Mouse (Mus musculus) thymus, postnatal 36 days (tissue): ENCODE measurements at regions not wholly inside any gene's neighbourhood (a gene's known extent, or its start where the extent isn't known, plus 50 kb on each side); places are given as distances from the start of the nearest gene placed in this dataset.

Experiments used
- DNase-seq, 2 experiments: peaks; one replicate each; pipeline ENCODE4 v3.0.0; 2022; ENCODE audit warnings: mixed read lengths in 2 of 2

DNA sequence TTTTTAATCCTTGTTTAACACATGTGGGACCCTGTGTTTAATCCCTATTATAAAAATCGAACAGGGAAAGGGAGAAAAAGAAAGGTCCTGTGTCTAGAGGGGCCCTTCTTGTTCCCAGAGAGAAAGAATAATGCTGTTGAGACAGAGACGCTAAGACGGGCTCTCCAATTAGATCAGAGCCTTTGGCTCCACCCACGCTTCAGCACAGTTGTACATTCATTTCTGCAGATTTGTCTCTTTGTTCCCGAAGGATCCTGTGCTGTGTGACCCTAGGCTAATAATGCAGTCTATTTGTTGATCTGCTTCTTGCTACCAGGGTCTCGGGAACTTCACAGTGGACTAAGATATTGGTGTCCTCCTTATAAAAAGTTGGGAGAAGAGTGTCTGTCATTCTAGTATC is 92.0 kb downstream of the Cdc5l start:
- no peak for DNase-seq

DNA sequence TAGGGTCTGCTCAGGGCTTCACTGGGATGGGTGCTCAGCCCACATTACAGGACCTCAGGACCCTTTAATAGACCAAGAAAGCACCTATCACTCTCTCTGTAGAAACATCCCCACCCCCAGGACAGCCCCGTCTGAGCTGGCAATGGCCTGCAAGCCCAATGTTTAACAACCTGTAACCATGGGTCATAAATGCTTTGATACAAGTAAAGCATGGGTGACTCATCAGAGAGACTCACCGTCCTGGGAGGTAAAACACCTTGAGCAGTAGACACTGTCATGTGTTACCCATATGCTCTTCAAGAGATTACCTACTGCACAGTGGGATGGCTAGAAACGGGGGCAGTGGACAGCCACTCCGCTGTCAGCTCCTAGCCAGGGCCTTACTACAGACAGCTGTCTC is 92.7 kb downstream of the Cdc5l start:
- DNase-seq = no peak

DNA sequence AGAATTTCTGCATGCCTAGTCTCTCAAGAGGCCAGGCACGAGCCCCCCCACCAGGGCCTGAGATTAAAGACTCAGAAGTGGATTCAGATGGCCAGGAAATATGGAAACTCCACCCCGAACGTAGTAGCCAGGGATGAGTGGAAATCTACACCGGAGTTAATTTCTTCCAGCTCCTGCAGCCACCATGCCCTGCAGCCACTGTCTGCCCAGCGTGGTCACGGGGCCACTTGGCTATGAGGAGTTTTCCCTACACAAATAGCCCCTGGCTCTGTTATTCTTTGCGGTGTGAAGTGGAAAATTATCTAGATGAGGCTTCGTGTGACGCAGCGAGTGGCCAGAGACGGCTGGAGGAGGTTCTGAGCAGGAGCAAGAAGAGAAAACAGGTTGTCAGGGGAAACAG is 94.3 kb downstream of the Cdc5l start:
- DNase-seq = no peak

DNA sequence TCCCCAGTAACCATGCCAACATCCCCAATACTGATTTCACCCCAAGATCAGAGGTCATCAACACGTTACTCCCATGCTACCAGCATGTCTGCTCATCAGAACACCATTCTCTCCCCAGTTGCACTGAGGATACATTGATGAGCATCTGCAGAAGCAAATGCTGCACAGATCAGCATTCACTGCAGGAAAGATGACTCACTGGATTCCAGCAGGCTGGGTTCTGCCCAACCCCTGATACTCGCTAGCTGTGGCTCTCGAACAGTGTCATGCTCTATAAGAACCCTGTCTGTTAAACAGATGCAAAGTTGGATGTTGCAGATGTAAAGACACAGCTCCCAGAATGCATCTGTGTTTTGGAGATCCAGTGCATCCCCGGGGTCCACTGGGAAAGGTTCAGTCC is 95.5 kb downstream of the Cdc5l start:
- DNase-seq = no peak

DNA sequence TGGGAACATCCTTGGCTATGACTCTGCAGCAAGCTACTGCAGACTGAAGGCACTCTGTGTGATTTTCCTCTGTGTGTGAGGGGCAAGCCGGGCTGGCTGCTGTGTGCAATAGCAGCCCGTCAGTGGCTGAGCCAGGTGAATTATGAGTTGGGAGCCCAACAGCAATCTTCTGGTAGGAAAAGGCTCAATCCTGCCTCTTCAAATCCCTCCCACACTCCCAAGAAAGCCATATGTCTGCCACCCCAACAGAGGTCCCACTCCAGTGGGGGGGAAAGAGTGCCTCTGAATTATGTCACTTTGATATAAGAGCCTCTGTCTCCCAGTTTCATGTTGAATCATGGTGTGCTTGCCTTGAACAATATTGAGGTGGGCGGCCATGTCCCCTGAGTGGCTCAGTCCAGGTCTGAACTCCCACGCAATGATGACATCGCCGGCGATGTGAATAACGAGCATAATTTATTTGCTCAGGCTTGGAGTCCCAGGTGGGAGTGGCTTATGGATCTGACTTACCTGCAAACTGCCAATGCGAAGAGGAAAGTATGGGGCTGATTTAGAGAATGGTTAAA is 97.9 kb downstream of the Cdc5l start:
- no peak for DNase-seq

DNA sequence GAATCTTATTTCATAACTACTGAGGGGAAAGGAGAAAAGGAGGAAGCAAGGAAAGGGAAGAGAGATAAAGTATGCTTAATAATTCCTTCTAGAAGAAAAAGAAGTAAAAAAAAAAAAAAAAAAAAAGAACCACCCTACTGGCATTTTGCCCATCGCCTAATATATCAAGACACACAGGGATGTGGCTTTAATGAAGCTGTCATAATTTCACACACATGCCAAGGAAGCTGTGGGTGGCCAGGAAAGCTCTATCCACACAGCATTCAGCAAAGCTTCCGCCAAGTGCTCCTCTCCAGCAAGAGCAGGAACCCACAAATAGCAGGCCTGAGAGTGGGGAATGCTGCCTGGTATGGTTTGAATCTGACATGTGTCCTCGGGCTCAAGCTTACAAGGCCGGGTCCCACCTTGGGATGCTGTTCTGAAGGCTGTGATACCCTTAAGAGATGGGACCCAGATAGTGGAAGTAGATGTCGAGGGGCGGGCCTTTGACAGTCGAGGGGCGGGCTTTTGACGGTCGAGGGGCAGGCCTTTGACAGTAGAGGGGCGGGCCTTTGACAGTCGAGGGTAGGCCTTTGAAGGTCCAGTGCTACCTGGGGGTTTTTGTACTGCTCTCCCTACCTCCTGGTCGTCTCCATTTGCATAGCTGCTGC is 98.7 kb downstream of the Cdc5l start:
- no peak for DNase-seq

DNA sequence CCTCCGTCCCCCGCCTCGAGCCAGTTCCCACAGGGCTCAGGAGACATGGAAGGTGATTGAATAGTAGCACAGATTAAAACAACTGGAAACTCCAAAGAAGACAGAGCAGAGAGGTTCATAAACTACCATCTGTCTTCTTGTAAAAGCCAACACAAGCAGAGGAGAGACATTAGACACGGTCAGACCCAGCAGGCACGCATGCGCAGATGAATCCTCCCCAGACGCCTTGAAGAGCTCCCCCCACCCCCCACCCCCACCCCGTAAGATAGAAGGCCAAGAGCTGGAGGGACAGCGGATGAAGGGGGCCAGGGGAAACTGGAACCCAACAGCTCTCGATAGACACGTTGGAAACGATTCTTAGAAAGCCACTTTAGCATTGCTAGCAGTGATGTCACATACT is 101.2 kb downstream of the Cdc5l start:
- no peak for DNase-seq

DNA sequence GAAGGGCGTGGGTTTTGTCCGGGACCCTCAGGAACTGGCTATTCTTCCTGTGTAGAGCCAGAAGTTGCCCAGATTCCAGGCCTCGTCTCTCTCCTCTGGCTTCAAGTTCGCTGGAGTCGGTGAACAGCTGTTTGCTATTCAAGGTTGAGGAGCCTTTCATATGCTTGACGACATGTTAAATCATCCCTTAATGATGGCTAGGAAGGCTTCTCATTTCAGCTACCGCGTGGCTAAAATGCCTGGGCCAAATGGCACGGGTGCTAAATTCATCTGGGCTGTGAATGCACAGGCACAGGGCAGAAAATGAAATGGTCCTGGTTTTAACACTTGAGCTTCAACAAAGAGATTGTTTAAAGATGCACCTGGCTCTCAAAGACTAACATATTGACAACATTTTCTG is 104.3 kb downstream of the Cdc5l start:
- no peak for DNase-seq

DNA sequence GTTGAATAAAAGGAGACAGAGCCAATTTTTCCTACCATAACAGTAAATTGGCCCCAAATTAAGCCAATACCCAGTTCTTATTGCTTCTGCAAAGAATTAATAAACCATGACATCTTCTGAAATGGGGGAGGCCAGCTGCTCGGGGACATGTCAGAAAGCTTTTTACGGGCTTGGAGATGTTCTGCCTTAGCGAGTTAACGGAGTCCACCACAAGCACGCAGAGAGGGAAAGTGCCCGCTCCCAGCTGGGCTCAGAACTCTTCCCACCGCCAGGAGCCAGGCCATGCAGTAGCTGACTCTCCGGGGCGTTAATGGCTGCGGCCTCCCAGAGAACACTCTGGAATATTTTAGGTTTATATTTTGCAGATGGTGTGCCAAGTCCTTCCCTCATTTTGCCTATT is 106.8 kb downstream of the Cdc5l start:
- DNase-seq = no peak

DNA sequence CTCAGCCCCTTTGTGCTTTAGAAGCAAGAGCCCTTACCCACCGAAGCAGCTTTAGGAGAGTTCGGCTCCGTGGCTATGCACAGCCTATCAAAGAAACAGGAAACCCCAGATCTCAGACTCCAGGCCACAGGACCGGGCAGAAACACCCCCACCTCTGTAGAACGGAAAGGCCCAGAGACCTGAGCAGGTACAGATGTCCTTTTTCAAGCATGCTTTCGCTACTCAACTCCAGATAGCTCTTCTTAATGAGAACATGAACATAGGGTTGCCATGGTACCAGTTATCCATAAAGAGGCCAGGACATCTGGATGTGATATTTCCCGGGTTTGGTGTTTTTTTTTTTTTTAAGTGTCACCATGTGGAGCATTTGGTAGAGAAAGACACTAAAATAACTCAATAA is 107.4 kb downstream of the Cdc5l start:
- DNase-seq = no peak

DNA sequence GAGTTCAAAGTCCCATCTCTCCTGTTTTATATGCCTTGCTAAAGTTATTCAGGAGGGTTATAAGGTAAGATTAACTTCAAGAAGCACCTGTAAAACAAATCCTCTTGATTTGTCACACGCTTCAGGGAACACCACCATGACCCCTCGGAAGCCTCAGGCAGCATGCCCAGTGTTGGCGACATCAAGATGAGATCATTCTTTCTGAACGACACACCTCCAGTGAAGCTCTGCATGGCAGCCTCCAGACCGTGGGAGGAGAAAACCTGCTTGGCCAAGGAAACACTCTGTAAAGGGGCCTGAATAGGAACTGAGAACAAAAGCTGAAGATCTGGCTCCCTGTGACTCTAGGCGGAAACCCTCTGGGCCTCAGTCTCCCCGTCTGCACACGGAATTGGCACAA is 110.7 kb downstream of the Cdc5l start:
- DNase-seq = no peak

DNA sequence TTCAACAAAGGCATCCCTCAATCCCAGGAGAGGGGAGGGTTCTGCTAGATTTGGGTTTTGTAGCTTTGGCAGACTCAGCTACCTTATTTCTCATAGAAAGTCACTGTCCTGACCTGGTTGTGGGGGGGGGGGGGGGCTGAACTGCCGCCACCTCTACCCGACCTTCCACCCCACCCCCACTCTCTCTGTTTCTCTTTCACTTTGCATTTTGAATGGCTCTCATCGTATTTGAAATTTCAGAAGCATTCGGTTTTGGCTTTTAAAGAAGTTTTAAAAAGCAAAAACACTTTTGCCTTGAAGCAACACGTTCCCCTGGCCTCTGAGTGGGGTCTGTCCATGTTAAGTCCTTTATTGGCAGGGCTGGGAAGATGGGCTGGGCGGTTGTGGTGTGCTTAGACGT is 113.5 kb downstream of the Cdc5l start:
- no peak for DNase-seq

DNA sequence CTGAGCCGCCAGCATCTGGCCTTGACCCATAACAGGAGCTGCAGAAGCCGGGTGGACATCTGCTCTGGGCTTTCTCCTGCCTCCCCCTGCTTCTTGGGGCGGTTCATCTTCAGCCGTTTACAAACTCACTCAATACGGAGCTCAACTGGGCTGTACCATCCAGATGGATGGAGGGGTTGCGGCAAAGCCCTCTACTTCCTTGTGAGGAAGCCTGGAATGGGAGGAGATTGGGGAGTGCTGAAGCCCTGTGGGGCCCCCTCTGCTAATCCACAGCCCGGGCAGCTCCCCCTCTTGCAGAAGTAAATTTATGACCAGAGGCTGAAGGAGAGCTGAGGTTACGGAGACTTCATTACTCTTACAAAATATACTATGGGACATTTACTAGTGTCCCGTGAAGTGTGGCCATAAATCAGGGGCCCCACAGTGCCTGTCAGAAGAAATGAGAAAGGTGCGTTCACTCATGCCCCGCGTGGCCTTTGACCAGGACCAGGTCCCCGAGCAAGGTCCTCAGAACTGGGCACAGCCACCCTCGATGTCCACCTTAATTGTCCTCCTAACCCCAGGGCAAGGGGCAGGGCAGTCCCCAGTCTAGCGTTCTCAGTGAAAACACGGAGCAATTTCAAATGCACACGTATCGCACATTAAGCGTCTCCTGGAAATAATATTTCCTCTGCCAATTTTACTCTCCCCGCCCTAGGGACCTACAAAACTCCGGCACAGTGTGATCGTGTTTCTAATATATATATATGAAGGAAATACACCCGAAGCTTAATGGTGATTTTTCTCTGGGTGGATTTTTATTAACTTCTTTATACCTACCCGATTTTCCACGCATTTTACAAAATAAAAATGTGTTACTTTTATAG is 115.1 kb downstream of the Cdc5l start:
- no peak for DNase-seq

DNA sequence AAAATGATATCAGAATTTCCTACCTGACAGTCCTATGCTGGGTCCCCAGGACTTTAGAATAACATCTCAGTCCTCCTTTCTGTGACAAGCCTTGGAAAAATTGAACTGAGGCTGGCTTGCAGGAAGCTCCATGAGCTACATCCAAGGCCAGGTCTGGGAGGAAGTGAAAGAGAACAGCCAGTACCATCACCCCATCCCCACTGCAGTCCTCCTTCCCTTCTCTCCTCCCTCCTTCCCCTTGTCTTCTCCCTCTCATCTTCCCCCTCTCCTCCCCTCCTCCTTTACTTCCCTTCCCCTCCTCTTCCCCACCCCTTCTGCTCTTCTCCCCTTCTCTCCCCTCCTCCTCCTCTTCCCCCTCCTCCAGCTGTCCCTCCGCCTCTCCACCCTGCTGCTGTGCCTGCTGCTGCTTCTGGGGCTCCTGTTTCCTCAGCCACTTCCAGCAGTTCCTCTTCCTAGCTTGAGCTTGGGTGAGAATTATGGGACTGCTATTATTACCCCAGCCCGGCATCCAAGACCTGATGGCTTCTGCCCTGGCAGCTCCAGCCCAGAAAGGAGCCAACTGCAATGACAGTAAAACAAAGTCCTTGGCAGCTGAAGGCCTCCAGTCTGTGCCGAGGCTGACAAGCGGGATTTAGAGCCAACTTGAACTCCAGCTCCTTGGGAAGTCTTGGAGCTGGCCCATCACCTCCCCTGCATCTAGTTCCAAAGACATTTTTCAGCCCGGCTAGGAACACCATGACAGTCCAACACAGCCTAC is 120.8 kb downstream of the Cdc5l start:
- DNase-seq = no peak

DNA sequence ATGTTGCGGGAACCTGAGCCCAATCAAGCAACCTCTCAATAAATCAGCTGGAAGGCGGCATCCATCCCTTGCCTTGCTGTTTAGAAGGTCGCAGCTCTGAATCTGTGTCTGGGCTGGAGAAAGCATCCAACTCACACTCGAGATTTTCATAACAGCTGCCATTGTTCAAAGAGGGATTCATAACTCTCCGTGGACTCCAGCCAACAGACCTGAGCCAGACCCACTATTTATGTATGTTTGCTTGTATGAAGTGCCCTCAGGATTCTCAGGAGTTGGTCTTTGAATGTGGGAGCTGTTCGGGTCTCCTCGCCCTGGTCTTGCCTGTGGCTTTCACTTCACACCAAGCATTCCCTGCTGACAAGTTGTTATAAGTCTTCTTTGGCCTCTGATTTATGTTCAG is 127.0 kb downstream of the Cdc5l start:
- DNase-seq = no peak

DNA sequence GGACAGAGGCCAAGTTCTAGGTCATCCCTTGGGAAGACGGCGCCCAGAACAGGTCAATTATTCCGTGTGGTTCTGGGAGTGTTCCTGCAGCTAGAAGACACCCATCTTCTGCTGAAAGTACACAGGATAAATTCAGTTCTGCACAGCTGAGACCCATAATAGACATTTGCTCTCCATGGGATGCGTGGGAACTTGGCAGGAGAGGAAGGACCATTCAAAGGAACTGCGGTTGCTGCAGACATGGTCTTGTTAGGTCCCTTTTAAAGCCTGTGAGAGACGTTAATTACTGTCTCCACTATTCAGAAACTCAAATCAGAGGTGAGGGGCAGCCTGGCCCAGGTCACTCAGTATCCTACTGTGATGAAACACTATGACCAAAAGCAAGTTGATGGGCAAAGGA is 130.4 kb downstream of the Cdc5l start:
- DNase-seq = no peak

DNA sequence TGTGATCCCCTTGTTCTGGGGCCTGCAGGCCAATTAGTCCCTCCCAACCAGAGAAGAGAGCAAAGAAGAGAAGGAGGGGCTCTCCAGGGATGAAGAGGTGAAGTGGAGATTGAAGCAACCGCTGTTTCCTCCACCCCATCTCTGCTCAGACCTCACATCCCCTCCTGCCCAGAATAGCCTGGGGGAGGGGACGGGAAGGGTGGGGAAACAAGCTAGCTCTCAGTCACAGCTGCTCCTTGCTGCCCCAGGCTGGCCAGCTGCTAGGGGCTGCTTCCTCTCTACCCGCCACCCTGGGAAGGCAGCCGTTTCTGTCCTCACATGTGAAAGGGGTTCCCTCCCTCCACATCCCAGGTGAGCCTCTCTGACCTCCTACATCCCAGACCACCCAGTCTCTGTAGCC is 135.2 kb downstream of the Cdc5l start:
- peak; percentile 42 to 72 for DNase-seq

DNA sequence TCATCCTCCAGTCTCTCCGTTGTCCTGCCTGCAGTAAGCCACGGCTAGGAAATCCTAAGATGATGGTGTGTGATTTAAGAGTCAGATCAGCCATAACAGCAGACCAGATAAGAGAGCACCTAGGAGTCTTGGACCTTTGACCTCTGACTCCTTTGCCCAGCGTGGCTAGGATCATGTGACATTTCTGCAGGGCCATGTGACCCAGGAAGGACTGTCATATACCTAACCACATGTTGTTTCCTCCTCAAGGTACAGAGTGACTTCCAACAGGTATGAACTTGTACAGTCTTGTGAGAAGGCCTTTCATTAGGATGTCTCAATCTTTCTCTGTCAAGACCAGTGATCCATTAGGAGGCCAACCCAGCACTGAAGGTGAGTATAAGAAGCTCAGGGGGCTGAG is 135.7 kb downstream of the Cdc5l start:
- no peak for DNase-seq

DNA sequence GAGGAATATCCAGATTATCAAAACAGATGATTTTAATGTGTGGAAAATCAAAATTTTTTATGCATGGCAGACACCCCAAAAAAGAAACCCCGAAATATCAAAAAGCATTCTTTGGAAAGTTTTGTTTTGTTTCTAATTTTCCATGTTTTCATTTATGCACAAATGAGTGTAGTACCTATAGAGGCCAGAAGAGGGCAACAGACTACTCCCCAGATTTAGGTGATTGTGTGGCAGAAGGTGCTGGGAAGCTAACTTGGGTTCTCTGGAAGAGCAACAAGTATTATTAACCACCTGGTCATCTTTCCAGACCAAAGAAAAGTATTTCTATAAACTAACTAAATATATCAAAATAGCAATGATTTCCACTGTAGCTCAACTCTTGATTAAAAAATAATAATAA is 137.2 kb downstream of the Cdc5l start:
- no peak for DNase-seq

DNA sequence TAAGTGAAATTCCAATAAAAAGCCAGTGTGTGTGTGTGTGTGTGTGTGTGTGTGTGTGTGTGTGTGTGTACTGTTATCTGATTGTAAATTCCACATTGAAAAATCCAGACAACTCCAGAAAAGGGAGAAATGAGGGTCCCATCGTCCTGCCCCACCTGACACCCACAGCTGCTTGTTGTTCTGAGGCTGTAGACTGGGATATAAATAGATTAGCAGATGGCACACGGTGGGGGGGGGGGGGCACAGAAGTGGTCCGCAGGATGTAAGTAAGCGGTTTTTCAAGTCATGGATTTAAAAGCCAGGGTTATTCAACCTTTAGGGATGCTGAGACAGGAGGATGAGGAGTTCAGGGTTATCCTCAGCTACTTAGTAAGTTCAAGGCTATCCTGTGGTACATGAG is 138.7 kb downstream of the Cdc5l start:
- DNase-seq = no peak

DNA sequence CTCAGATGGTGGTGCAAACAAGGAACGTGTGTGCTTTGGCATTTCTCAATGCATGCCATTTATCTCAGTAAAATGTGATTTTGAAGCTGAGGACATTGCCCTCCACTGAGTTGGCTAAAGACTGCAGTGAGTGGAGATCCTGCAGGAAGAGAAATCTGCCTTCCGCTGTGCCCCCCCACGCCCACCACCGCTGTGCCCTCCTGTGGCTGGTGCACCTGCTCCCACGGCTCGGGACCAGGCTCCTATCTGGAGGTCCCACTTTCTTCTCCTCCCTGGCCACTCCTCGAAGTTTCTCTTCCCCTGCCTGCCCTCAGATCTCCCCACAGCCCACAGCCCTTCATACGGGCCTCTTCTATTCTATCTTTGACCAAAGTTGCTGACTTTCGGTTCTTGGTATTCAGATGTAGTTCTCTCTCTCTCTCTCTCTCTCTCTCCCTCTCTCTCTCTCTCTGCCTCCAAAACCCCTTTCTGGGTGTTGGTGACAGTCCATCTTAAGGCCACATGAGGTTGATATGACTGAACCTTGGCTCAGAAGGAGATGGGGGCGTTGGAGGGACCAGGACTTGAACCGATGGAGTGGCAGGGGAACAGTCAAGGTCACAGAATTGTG is 139.2 kb downstream of the Cdc5l start:
- DNase-seq = peak; percentile 48 to 56

DNA sequence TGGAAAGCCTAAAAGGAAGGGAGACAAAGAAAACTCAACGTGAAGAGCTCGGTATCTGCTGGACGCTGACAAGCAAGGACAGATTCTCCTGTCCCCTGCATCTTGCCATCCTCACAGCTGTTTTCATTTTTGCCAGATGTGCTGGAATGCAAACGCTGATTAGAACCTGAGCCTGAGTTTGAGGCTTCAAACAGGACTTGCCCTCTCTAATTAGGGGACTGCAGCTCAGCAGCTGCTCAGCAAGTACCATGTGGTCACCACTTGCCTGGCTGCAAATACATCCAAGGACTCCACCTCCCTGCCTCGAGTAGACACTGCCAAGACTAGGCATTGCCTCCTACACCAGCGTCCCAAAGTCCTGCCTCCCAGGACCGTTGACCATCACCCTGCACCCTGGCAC is 140.7 kb downstream of the Cdc5l start:
- DNase-seq = no peak

DNA sequence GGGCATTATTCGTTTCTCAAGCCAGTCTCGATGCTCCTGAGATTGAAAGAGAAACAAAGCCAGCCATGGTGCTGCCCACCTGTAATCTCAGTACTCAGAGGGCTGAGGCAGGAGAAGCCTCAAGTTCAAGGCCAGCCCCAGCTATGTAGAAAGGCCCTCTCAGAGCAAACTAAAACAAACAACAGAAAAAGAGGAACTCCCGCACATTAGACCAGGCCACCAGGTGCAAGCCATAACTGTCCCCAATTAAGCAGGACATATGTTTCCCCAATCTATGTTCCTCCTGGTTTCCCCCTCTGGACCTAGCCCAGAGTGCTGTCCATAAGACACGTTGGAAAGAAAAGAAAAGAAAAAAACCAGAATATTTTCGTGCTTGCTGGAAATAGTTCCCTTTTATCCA is 142.5 kb downstream of the Cdc5l start:
- no peak for DNase-seq
